Mouse (Mus musculus): ENCODE measurements around the gene Slc34a2.

Gene Slc34a2

DNA sequence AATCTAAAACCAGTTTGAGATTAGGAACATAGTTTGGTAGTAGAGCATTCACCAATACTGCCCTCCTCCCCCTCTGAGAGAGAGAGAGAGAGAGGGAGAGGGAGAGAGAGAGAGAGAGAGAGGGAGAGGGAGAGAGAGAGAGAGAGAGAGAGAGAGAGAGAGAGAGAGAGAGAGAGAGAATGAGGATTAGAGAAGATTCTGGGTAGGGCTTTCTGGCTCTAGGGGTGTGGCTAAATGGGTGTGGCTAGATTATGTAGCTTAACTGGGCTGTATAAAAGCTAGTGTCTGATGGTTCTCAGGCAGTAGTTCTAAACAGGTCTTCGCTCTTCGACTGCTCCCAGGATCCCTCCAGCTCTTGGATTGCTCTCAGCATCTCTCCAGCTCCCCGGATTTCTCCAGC, at the start of gene Slc34a2:
TSS of gene Slc34a2 (plus strand) at position 301 of the 400 bp plus-strand sequence.
- DNase-seq (ENCODE audit: low read depth in 1 of 2, low spot score in 2 of 2) = no peak

DNA sequence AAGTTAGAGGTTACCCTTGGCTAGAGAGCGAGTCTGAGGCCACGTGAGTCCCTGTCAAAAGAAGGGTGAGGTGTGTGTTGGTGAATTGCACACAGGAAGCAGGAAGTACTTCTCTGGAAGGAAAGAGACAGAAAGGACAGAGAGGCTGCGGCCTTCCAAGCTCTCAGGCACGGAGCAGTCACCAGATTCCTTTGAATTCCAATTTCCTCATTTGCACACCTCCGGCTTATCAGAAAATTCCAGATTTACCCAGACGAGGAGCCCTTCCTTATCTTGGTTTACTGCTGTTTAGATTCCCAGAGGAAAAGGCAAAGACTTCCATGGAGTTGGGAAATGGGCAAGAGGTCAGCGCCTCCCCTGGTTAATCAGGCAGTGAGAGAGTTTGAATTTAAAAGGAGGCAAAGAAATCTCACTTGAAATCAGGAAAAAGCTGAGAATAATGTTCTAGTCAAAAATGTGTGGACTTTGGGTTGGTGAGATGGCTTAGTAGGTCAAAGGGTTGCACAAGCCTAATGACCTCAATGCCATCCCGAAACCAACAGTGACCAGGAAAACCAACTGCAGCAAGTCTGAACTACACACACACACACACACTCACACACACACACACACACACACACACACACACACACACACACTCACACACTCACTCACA, 47.1 kb upstream of the Slc34a2 start:
- no peak for DNase-seq (ENCODE audit: low read depth in 1 of 2, low spot score in 2 of 2)

DNA sequence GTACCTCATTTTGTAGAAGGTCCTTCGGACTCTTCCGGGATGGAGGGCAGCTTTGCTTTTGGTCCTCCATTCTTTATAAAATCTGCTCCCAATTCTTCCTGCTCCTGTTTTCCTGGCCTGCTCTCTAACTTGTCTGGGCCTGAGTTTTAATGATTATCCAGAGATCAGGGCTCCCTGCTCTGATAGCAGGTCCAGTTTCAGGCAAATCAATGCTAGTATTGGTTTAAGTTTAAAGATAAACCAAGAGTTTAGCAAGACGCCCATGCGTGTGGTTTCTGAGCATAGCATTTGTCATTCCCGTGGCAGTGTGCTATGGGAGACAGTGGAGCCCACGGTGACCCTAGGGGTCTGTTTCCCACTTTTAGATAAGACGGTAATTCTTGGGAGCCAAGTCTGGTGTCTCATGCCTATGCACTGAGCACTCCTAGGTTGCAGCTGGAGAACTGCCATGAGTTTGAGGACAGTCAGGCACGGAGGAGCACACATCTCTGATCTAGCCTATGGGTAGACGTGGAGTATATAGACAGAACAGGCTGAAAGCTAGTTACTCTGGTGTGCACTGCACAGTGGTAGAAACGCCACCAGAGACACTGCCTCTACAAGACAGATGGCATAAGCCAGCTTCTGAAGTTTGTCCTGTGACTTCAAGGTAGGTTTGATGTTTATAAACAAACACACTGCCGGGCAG, 45.5 kb upstream of the Slc34a2 start:
- no peak for DNase-seq (ENCODE audit: low read depth in 1 of 2, low spot score in 2 of 2)

DNA sequence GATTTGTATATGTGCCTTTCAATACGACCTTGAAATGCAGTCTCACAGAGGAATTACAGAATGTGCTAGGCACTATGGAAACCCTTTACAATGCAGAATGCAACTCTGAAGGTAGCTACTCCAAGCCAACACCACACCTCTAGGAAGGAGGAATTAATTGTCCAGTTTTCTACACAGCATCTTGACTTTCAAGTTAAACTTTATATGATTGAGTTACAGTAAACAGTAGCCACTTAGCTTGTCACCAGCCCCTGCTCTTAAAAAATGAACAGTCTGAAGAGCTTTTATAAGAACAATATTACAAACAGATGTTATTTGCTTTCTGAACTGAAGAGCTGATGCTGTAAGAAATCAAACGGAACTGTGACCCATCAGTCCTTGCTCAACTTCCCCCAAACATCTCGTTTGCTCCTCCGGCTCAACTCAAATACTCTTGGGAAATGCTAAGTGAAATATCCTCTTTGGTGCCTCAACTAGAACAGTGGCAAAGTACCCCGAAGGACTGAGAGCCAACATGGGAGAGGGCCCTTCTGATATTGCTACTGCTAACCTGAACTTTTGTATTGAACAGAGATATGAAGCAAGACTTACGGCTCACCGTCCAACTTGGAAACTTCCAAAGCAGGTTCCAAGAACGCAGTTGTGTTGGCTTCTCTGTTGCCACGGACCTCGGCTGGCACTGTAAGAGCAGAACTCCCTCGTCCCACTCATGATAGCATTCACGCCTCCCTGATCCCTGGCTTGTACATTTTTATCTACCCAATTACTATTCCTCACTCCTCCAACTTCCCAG, 44.2 kb upstream of the Slc34a2 start:
- DNase-seq (ENCODE audit: low read depth in 1 of 2, low spot score in 2 of 2) = no peak

DNA sequence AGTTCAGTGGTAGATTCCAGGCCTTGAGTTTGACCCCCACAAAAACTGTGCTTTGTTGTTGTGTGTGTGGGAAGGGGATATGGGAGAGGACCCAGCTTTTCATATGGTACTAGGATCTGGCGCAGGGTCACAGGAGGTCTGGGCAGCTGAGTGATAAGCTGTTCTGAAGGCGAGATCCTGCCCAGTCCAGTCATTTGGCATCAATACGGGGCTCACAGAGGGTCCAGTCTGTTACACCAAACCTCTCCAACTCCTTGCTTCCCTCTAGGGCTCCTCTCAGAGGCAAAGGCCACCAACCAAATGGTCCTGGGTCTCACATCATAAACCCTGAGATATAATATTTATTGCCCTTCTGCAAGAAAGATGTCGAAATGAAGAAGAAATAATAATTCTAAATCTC, 42.4 kb upstream of the Slc34a2 start:
- DNase-seq (ENCODE audit: low read depth in 1 of 2, low spot score in 2 of 2) = no peak

DNA sequence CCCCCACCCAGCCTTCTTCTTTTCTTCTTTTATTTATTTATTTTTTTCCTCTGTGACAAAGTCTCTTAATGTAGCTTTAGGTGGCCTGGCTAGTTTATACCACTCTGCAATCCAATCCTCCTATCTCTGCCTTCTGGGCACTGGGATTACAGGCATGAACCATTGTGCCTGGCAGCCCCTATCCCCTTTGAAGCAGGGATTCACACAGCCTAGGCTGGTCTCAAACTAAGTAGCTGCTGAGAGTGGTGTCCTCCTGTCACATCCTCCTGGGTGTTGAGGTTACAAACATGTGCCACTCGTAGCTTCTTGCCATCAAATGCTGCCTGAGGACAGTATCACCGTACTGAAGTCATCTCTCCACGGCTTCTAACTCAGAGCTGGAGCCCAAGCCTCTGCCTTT, 41.7 kb upstream of the Slc34a2 start:
- DNase-seq (ENCODE audit: low read depth in 1 of 2, low spot score in 2 of 2) = no peak

DNA sequence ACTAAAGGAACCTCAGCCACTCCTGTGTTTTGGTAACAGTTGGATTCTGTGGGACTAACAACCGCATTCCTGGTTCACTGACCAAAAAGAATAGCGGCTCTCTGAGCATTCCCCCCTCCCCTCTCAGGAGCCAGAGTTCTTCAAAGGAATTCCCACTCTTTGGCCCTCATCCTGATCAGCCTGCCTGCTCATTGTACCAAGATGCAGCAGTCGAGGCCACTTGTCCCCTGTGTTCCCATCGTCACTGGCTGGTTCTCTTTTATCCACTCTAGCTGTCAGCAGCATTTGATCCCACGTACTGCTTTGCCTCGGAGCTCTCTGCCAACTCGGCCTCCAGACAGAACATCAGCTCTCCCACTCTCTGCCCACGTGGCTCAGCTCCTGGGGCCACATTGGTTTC, 41.3 kb upstream of the Slc34a2 start:
- DNase-seq (ENCODE audit: low read depth in 1 of 2, low spot score in 2 of 2) = no peak

DNA sequence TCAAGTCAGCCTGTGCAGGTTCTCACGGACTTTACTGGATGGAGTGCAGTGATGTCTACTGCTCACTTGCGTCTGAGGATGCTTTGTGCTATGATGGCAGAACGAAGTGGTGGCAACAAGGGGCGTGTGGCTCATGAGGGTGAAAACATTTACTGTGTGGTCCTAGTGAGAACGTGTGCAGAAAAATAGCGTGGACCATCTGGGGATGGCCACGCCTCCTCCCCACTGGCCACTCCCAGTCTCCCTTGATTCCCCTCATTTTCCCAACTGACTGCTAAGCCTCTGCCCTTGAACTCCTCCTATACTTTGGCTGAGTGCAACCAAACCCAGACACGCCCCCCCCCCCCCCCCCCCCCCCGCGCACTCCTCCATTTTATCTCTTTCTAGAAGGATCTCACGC, 40.8 kb upstream of the Slc34a2 start:
- no peak for DNase-seq (ENCODE audit: low read depth in 1 of 2, low spot score in 2 of 2)

DNA sequence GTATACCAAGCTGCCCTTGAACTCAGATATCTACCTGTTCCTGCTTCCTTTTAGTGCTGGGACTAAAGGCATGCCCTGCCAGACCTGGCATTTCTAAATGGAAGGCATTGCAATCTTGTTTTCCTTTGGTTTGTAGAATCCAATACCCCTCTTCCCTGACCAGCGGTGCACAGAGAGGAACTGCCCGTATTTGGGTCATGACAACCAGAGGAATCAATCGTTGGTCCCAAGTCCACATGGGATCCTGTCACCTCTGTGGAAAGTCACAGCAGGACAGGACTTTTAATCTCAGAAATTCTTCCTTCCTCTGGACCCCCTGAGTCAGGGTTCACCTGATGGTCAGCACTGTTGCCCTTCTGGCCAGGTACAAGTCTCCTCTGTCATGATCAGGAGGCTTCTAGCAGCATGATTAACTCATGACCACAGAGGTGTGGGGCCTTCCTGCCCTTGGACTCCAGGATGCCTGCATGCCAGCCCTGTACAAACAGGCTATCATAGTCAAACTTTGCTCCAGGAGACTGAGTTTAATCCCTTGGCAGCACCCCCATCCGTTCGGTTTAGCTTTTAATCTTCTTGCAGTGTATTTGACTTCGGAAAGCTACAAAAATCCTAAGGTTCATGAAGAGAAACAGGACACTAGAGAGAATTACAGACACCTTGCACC, 39.7 kb upstream of the Slc34a2 start:
- DNase-seq (ENCODE audit: low read depth in 1 of 2, low spot score in 2 of 2) = no peak

DNA sequence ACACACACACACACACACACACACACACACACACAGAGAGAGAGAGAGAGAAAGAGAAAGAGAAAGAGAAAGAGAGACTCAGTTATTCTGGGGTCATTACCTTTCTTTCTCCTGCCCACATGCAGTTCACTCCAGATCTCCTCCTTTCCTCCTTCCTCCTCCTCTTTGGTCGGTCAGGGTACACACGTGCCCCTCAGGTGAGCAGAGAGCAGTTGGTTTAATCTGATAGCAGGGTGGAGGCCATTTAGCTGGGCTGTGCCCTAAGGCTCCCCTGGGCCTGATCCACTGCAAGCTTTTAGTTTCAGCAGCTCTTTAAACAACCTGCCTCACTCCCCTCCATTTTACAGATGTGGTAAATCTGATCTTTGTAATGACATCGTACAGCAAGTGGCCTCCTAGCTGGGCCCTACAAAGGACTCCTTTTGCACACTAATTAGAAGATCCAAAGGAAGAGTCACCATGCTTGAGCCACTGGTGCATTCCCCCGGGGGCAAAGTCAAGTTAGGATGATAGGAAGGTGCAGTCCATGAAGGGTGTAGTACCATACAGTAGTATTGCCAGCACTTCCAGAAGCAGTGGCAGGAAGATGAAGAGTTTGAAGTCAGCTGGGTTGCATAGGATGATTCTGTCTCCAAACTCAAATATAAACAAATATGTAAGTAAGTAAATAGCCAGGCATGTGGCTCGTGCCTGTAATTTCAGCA, 37.6 kb upstream of the Slc34a2 start:
- no peak for DNase-seq (ENCODE audit: low read depth in 1 of 2, low spot score in 2 of 2)

DNA sequence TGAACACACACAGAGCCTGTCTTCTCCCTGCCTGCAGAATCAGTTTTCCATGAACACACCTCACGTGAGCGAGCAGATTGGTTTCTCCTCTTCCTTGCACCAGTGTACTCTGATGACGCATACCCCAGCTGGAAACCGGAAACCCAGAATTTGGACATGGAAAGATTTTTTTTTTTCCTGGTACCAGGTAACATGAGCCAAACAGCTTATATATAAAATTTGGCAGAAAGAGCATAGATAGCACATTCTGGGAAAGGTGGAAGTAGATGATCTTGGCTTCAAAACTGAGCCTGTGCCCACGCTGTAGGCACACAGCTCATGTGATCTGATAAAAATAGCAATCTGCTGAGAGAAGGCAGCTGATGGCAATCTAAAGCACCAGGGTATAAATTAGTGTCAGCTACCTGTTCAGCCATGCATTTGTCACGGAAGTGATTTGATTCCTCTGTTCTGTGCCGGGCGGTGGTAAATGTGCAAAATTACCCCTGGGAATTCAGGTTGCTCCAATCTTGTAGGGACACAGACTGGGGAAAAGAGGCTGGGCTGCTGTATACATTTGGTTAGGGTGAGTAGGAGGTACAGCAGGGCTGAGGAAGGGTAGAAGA, 35.2 kb upstream of the Slc34a2 start:
- DNase-seq (ENCODE audit: low read depth in 1 of 2, low spot score in 2 of 2) = no peak

DNA sequence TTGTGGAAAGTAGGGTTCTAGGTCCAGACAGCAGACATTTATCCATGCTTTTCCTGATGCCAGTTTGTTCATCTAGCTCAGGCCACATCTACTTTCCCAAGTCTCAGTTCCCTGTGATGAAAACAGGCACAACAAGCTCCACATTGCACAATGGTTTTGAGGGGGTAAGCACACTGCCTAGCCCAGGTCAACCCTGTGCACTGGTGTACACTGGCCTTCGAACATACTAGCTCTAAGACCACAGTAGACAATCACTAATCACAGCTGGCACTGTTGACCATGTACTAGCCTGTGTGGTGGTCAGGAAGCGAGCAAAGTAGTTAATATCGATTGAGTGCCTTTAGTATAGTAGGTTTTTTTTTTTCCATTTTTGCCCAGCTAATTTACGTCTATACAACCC, 34.4 kb upstream of the Slc34a2 start:
- DNase-seq (ENCODE audit: low read depth in 1 of 2, low spot score in 2 of 2) = no peak

DNA sequence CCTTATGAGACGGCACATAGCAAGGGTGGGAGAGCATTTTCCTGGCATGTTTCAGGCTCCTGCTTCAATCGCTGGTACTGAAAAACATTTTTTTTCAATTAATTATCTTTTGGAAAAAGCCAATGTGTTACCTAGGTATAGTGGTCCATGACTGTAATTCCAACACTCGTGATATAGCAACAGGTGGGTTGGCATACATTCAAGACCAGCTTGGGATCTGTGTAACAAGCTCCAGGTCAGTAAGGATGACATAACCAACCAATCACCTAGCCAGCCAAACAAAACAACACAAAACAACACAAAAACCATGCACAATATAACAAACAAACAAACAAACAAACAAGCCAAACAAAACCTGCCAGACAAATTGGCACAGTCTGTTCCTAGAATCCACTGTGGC, 33.9 kb upstream of the Slc34a2 start:
- DNase-seq (ENCODE audit: low read depth in 1 of 2, low spot score in 2 of 2) = no peak

DNA sequence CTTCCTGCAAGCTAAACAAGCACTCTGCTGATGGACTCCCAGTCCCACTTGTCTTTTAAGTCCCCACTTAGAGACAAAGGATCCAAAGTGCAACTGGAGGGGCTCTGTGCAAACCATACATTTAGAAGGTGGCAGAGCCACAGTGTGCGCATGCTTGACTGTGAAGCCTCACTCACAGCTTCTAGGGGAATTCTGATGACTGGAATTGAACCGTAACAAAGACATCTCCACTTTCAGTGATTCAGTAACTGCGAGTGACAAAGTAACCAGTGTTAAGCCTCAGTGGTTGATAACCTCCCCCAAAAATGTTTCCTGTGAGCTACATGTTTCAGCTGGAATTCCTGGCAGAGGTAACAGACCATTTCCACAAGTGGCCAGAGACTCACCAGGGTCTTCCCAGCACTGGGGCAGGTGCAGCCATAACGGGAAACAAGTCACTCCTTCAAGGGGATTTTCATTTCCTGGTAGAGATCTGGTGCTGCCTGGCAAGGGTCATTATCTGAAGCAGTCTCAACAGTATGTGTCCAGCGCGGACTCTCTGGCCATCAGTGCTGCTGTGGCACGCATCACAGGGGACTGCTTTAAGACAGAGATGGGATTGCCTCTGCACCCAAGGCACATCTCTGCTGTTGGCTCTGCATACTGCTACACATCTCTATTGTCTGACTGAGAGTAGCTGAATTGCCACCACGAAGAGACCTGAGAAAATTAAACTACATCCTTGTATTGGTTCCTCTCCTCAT, 28.7 kb upstream of the Slc34a2 start:
- no peak for DNase-seq (ENCODE audit: low read depth in 1 of 2, low spot score in 2 of 2)

DNA sequence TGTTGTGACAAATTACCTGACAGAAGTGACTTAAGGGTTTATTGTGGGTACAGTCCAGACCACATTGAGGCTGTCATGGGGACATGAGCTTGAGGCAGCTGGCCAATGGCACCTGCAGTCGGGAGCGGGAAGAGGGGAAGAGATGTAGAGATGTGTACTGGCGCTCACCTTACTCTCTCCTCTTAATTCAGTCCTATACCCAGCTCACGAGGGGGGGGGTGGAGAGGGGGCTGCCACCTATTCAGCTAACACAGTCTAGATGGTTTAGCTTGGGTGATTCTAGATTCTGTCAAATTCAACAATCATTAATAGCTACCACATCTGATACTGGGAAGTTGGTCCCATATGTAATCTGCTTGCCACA, 28.1 kb upstream of the Slc34a2 start:
- no peak for DNase-seq (ENCODE audit: low read depth in 1 of 2, low spot score in 2 of 2)

DNA sequence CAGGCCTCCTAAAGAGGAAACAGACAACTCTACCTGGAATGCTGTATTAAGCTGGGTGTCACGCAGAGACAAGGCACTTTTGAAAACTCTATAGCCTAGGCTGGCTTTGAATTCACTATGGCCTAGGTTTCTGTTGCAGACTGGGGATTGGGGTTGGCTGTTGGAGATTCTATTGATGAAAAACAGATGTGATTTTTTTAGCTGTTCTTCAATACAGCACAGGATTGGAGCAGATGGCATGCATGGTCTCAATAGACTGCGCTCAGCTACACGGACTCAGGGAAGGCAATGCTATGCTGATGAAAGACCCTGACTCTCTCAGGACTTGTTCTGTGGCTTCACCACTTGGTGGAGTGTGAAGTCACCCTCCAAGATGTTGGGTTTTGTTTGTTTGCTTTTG, 26.6 kb upstream of the Slc34a2 start:
- DNase-seq (ENCODE audit: low read depth in 1 of 2, low spot score in 2 of 2) = no peak

DNA sequence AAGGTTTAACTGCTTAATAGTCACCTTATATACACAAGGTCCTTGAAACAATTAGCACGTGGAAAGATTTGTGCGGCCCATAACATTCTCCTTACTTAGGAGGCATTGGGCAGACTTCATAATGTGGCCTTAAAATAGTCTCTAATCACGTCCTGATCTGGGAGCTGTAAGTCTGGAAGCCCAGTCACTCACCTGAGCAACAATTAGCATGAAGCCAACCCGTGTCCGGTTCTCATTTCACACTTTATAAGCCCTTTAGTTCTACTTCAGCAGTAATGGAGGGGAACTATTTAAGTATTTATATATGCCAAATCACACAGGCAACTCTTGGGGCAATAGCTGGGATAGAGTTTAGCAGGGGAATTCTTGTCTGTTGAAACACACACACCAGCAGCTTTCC, 21.3 kb upstream of the Slc34a2 start:
- DNase-seq (ENCODE audit: low read depth in 1 of 2, low spot score in 2 of 2) = no peak

DNA sequence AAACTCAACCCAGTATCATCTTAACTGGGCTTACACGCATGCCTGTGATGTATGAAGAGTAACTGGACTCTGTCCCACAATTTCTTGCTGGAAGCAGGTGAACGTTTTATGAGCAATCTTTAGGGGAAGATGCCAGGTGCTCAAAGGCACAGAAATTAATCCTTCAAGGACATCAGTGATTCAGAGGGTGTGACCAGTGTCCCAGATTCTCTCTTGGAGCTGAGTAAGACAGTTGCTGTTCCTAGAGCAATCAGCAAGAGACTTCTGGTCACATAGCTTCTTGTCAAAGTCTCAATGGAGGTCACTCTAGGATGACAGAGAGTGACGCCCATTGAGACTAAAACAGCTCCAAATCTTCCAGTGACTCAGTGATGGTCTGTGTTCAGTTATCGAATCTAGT, 19.6 kb upstream of the Slc34a2 start:
- DNase-seq (ENCODE audit: low read depth in 1 of 2, low spot score in 2 of 2) = no peak

DNA sequence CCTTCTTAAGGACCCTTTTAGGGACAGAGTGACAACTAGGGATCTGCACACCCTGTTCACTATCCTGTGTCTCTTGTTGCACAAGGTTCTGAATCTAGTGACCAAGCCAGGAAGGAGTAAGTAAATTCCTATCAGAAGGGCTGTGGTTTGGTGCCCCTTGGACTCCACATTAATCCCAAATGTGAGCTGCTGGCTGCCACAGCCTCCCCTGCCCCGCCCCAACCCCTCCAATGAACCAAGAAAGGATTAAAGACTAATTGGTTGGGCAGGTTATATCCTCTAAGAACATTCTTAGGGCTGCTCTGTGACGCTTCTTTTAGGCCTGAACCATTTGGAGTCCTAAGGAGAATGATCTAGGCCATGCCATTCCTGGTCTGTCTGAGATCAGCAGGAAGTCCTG, 14.4 kb upstream of the Slc34a2 start:
- no peak for DNase-seq (ENCODE audit: low read depth in 1 of 2, low spot score in 2 of 2)

DNA sequence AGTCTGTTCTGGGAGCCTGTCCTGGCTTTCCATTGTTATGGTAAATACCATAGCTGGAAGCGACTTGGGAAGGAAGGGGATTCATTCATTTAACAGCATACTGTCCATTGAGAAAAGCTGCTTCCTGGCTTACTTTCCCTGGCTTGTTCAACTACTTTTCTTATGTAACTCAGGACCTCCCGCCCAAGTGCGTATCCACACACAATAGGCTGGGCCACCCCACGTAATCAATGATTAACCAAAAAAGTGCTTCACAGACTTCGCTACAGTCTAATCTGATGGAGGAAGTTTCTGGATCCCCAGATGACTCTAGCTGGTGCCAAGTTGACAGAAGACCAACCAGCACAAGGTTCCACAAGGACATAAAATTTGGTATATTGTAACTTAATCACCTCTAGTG, 14.0 kb upstream of the Slc34a2 start:
- DNase-seq (ENCODE audit: low read depth in 1 of 2, low spot score in 2 of 2) = no peak
